Mouse (Mus musculus): ENCODE results near the gene Cmip.

DNA sequence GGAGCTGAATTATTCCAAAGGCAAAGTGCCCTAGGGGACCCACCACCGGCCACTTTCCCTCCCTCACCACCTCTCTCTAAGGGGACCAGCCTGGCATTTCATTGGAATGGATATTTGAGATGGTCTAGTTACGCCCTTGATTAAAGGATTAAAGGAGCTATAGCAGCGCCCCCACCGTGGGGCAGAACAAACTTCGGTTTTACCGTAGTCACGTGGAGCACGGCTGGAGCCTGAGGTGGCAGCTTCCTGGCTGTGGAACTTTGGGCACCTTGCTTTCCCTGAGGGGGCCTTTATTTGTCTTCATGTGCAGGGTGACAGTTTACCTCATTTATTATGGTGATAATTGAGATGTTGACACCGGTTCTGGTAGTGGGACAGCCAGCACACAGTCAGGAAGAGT is 4.8 kb downstream of the Cmip start:
- TF ChIP-seq POLR2A (IDR thresholded peaks at IDR 0.05; ENCODE audit: low read depth, low read length) (no peak), CTCF (IDR thresholded peaks at IDR 0.05; ENCODE audit: borderline replicate concordance, insufficient read depth, low read length) (no peak)
